Mouse (Mus musculus): ENCODE data around the gene Lap3. TPM values are rescaled to one million over a fixed set of nuclear protein-coding genes. Genes with fewer than 3 reads are reported as not detected.

Lap3 gene
- total RNA-seq, 2 experiments from 2014 or later: 95.5 to 116 TPM

DNA sequence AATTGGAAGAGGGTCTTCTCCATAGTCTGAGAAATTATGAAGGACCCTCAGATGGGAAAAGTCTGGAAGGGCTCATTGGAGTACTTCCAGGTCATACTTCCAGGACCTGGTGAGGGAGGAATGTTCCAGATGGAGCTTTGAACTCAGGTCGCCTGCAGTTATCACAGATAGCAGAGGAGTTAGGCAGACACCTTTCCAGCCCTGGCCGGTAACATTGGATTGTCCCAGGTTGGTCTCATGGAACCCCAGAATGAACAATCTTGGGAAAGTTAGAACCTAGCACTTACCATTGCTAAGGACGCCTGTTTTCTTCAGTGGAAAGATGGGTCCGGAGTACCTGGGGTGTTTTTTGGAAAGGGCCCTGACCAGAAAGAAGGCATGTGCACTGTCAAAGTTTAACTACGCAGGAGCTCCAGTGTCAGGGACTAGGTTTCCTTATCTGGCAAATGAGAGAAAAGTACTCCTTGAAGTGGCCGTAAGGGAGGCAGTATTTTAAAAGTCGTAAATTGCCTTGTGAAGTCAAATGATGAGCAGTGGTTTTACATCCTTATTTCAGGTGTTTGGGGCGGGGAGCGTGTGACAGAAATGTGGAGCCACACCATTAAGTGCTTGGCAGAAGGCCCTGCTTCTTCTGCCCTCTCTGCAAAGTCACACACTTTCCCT, 1.1 kb downstream of the Lap3 start:
- DNase-seq: no peak
- intact Hi-C loops (cut with DNase I): loop anchor here (2.0 to 10.0 kb wide), 2 partner anchors 27 to 361 kb away; partner anchors contain the start of genes Lcorl and Med28

DNA sequence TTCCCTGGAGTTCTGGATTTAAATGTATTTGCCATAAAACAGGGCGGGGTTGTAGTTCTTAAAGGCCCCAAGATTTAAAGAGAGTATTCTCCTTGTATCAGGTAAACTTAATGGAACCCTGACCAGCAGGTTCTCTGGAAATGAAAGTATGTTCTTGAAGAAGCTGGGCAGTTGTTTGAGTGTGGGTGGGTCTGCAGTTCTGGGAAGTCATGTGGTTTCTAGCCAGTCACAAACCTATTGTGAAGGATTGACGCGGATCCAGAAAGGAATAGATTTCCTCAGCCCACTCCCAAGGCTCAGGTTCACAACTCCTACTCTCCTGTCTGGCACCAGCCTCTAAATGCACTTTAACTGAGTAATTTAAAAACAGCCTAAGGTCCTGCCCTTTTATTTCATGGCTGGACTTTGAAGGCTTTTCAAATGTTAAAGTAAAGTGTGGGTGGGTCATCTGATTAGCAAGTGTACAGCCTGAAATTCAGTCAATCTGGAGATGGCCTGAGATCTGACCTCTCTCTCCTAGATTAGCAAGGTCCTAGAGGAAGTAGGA, 2.3 kb downstream of the Lap3 start:
- intact Hi-C loops (cut with DNase I): loop anchor here (2.0 to 10.0 kb wide), 2 partner anchors 25 to 359 kb away; partner anchors contain the start of genes Lcorl and Med28
- DNase-seq: no peak

DNA sequence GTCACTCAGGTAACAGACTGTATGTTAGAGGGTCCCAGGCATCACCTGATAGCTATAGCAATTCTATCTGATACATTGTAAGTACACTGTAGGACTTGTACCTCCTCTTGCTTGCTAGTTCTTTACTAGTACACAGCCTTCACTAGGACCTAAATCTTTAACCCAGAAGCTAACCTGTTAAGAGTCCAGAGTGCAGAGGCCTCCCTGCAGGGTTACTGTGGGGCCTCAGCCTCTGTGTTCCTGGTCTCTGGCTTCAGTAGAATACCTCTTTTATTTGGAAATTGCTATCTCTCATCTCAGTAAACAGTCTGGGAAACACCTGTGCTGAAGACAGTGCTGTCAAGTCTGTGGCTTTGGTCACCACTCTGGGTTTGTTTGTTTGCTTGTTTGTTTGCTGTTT, 2.9 kb downstream of the Lap3 start:
- no peak for DNase-seq
- intact Hi-C loops (cut with DNase I): loop anchor here (10.0 kb wide), 1 partner anchor 359 kb away; the partner anchor contains the start of gene Lcorl

DNA sequence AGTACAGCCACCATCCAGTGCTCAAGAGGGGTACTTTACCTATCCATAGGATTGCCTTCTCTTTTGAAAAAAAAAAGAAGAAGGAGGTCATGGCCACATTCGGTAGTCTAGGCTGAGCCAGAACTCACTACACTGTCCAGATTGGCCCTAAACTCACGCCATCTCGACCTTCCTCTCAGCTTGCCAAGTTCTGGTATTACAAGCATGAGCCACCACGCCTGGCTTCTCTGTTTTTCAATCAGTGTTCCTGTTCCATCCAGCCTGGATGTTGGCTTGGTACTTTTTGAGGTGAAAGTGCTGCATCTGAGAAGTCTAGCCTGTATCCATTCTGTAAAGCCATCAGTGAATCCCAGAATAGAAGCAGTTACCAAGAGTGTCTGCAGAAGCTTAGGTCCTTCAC, 3.3 kb downstream of the Lap3 start:
- intact Hi-C loops (cut with DNase I): loop anchor here (10.0 kb wide), 1 partner anchor 358 kb away; the partner anchor contains the start of gene Lcorl

DNA sequence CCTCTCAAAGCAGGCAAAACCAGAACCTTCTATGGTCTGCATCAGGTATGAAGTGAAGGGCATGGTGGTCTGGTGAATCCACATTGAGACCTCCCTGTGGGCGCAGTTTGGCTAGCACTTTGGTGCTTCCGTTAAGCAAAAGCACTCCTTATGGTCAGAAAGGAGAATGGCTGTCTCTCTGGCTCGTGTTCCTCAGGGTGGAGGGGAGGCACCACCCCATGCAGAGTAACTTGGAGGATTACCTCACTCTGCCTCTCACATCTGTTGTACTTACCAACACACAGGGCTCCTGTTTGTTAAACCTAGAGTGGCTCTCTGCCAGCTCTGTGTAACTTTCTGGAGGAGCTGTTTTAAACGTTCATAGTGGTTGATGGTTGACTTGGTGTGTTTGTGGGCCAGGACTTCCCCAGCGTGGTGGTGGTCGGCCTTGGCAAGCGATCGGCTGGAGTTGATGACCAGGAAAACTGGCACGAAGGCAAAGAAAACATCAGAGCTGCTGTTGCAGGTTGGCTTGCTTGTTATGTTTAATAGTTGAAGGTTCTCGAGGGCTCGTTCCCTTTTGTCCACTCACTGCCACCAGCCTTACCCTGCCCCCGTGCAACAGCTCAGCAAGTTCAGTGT, 3.9 kb downstream of the Lap3 start:
- intact Hi-C loops (cut with DNase I): loop anchor here (10.0 kb wide), 1 partner anchor 358 kb away; the partner anchor contains the start of gene Lcorl

More for the DNA sequence above, 3.3 kb downstream of the Lap3 start:
- DNase-seq: no peak

DNA sequence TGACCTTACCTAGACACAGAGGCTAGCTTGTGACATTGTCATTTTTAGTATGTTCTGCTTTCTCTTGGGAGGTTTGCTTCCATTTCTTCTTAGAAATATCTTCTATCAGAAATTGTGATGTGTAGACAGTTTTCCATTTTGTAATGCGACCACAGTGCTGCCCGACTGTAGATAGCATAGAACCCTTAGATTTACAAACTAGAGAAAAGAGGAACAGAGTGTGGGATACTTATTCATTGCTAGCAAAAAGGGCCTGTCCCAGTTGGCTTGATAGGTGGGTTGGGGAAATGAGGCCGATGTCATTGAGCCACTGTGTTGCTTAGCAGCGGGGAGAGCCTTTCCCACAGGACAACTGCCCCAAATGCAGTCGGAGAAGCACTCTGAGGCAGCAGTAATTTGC, 4.4 kb downstream of the Lap3 start:
- no peak for DNase-seq
- intact Hi-C loops (cut with DNase I): loop anchor here (10.0 kb wide), 1 partner anchor 357 kb away; the partner anchor contains the start of gene Lcorl

More for the DNA sequence above, 3.9 kb downstream of the Lap3 start:
- no peak for DNase-seq

DNA sequence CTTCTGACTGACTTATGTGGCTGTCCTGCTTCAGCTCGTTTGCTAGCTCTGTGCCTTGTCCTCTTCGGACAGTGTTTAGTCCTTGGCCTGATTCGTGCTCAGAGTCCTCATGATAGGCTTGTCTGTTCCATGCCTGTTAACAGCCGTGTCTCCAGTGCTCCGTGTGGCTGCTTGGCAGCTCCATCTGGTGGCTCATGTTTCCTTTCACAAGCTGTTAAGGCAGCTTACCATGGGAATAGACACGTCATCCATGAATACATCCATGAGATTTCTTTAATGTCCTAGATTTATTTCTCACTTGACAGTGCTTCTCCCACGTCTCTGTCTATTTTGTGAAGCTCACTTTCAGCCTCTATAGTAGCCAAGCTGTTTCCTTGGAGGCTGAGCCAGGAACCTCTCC, 16.9 kb downstream of the Lap3 start:
- DNase-seq: no peak
- intact Hi-C loops (cut with DNase I): no loop called here

DNA sequence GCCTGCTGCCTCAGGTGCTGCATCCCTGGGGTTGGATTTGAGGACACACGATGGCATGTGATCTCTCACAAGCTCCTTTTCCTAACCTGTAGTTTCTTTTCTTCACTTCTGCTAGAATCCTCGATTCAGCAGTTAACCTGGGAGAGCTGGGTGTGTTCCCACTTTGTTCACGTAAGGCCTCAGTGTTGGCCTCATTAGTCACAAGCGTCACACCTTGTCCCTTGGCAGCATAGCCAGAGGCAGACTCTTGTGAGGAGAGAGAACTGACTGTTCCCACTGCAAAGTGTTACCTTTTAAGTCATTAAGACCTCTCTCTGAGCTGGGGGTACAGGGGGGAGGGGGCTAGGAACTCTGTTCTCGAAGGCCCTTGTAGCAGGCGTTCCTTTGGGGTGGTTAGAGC, 19.7 kb downstream of the Lap3 start:
- no peak for DNase-seq
- intact Hi-C loops (cut with DNase I): no loop called here

DNA sequence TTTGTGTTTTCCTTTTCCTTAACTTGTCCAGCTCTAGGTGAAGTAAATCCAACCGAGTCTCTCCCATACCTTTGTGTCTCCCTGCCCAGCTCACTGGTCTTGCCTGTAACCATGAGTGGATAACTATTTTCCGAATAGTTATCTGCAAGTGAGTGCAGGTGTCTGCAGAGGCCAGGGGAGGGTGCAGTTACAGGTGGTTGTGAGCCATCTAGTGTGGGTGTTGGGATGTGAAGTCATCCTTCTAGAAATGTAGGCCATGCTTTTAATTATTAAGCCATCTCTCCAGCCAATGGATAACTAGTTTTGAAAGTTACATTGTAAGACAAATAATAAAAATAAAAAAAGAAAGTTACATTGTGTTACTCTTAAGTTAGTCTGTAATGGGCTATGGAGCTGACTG, 20.3 kb downstream of the Lap3 start:
- intact Hi-C loops (cut with DNase I): no loop called here
- DNase-seq: no peak

DNA sequence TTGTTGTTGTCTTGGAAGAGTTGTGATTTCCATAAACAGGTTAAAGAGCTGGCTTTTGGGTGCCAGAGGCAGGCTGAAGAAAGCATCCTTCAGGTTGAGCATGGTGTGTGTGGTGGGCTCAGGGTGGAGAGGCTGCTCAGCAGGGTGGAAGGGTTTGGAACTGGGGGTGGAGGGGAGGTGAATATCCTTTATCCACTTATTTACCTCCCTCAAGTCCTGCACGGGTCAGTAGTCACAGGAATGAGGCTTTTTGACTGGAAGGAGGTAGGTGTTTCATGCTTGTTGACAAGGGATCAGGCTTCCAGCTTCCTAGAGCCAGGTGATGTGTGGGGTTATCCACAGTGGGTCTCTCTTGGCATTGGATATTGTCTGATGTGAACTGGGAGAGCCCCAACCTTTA, 21.4 kb downstream of the Lap3 start:
- intact Hi-C loops (cut with DNase I): no loop called here
- DNase-seq: no peak

DNA sequence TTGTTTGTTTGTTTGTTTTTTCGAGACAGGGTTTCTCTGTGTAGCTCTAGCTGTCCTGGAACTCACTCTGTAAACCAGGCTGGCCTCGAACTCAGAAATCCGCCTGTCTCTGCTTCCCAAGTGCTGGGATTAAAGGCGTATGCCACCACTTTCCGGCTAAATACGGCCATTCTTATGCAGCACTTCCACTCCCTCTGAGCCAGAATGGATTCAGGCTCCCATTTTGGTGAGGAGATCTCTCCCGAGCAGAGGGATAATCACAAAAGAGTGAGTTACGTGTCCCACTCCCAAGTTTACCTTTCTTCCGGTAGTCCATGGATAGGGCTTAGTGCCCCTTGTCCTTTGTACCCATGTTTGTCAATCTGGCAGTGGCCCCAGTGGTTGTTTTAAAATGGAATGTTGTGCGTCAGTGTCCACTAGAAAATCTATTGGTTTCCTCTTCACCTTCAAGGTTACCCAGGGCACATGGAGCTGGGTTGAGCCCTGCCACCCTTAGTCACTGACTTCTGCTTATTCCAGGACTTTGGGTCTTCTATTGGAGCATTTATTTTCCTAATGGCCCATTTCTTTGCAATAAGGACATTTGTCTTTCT, 22.1 kb downstream of the Lap3 start:
- intact Hi-C loops (cut with DNase I): no loop called here
- no peak for DNase-seq

DNA sequence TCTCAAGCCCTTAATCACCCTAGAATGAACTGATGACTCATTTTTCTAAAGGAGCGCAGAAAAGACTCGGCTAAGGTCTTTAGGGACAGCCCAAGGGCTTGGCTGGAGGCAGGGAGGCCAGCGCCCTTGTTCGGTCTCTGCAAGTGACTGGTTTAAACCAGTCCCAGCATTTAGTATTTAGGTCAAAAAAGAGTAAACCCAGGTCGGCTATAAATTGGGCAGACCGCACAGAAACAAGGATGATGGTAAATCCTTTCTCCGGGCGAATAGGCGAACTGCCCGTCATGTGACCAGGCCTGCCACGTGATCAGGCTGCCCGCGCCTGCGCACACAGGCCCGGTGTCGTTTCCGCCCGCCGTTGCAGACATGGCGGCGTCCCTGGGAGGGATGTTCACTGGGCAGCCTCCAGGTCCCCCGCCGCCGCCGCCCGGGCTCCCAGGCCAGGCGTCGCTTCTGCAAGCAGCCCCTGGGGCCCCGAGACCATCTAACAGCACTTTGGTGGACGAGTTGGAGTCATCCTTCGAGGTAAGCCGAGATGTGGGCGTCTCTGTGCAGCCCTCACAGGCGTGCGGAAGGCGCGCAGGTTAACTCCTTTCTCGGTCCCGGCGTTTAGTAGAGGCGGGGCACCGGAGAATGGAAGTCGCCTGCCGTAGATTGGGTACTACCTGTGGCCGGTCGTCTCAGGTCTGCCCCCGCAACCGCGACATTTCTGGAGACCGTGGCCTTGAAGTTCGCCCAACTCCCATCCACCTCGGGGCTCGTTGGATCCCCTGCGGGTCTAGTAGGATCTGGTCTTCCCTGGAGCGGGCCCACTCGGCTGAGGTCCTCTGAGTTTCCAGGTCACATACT, 27.0 kb downstream of the Lap3 start, which contains the start of gene Med28:
TSS of gene Med28 (plus strand) at position 270 of the 849 bp plus-strand sequence.
- intact Hi-C loops (cut with DNase I): loop anchor here (2.0 to 10.0 kb wide), 5 partner anchors 25 to 1295 kb away; partner anchors contain the start of genes Lcorl, Ncapg and Tapt1
- DNase-seq: peak; percentile 92 to 95

DNA sequence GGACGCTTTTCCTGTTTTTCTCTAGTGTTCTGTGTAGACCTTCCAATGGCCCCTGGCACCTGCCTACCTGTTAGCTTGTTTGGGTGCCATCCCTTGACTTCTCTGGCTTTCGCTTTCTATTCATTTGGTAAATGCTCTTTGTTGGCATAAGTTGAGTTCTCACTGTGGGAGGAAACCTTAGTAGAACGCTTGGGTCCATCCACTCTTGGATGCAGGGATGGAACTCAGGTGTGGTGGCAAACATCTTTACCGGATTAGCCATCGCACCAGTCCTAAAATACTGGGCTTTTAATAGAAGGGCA, 27.6 kb downstream of the Lap3 start:
- intact Hi-C loops (cut with DNase I): loop anchor here (2.0 to 10.0 kb wide), 5 partner anchors 26 to 1296 kb away; partner anchors contain the start of genes Lcorl, Ncapg and Tapt1
- no peak for DNase-seq

DNA sequence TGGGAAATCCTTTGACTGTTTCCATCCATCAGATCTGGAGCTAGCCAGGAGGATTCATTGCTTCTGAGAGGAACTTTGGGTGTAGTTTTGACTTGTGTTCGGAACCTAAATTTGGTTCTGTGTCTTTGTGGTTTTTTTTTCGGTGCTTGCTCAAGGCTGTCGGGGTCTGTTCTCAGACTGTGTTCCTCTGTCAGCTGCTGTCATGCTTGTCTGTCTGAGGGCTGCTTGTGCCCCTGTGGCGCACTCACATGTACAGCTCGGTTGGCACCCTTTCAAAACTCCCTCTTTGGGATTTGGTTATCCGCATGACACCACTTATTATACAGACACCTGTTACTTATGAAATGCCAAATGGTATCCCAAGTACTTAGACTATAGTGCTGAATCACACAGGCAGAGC, 28.4 kb downstream of the Lap3 start:
- DNase-seq: no peak
- intact Hi-C loops (cut with DNase I): loop anchor here (2.0 to 10.0 kb wide), 5 partner anchors 27 to 1297 kb away; partner anchors contain the start of genes Lcorl, Ncapg and Tapt1

DNA sequence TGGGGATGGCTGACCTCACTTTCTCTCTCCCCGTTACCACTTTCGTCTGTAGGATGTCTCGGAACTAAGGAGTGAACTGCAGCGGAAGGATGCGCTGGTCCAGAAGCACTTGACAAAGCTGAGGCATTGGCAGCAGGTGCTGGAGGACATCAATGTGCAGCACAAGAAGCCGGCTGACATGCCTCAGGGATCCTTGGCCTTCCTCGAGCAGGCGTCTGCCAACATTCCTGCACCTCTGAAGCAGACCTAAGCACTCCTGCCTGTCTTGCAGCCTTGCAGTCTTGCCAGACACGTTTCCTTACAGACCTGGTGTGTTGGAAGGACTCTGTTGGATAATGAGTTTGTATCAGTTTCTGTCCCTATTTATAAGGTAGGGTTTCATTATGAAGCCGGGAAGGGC, 31.9 kb downstream of the Lap3 start:
- intact Hi-C loops (cut with DNase I): loop anchor here (10.0 kb wide), 2 partner anchors 330 to 1300 kb away; partner anchors contain the start of genes Lcorl and Tapt1
- DNase-seq: no peak

DNA sequence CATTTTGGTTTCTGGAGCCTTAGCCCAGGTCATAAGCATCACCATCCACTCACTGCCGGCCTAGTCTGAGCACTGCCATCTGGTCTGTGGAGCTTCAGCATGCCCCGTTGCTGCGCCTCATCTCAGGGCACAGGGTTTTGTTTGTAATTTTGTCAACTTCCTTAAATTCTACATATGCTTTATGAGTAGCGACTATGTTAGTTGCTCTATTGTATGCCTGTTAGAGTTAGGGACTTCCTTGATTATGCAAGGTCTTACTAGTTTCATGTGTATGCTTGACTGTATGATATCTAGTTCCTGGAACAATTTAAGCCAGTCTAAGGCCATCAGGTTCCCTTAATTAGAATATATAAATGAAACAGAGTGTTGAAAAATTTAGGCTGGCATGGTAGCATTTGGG, 33.2 kb downstream of the Lap3 start:
- intact Hi-C loops (cut with DNase I): loop anchor here (10.0 kb wide), 2 partner anchors 328 to 1302 kb away; partner anchors contain the start of genes Lcorl and Tapt1
- DNase-seq: no peak

DNA sequence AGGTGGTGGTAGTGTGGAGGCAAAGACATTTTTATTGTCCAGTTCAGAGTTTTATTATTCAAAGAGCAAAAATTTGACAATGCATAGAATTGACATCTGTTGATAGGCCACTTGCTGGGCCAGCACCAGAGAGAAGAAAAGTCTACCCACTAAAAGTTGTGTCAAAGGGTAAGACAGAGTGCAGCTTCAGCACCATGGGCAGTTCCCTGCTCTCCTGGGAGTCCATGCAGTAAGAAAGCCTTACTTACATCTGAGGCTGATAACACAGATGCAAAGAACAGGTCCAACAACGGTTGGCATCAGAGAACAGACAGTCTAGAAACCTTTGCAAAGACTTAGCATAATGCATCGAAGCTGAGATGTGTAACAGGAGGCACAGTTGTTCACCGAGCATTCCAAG, 36.5 kb downstream of the Lap3 start:
- DNase-seq: no peak
- intact Hi-C loops (cut with DNase I): loop anchor here (10.0 kb wide), 2 partner anchors 325 to 1305 kb away; partner anchors contain the start of genes Lcorl and Tapt1

DNA sequence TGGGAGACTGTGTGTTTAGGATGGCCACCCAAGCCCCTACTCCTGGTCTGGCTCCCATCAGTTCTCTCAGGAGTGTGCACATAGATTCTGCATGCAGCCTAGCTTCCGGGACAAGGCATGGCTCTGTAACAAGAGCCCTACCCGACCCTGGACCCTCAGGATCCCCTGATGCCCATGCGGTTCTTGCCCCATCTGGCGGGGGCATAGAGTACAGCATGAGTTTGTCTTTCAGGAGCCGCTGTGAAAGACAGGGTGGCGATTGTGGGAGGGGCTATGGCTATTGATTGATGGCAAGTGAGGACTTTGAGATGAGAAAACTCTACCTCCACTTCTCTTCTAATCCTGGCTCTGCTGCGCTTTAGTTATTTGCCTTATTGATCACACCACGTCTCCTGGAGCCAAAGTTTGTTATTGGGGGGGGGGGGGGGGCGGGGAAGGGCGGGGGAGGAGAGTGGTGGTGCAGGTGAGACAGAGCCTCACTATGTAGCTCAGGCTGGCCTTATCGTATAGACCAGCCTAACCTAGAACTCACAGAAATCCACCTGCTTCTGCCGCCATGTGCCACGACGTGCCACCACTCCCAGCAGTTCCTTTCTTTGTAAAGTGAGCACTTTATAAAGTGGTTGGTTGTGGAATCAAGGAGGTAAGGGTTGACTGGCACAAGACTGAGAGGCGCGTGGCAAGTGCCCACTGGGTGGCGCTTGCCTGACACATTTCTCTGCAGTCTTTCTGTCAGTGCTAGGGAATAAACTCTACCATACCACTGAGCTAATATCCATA, 41.3 kb downstream of the Lap3 start:
- peak; percentile 9 to 33 for DNase-seq
- intact Hi-C loops (cut with DNase I): loop anchor here (2.0 kb wide), 2 partner anchors 60 to 134 kb away; partner anchors contain the start of gene Ncapg

DNA sequence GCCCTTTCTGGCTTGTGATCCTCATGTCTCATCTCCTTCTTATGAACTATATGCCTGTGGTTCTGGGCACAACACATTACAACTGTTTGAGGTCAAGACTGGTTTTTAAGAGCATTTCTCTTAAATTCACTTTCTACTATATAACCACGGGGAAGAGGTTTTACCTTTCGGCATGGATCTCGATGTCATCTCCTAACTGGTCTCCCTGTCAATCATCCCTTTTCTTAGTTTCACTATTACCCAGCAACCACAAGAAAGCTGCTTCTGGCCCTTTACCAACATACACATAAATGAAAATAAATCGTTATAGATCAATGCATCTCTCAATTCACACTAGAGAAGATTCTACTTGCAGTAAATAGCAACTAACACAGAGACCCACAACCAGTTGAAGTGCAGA, 42.0 kb downstream of the Lap3 start:
- intact Hi-C loops (cut with DNase I): loop anchor here (2.0 kb wide), 2 partner anchors 60 to 134 kb away; partner anchors contain the start of gene Ncapg
- no peak for DNase-seq
